Mouse (Mus musculus): ENCODE measurements at regions not wholly inside any gene's neighbourhood (a gene's known extent, or its start where the extent isn't known, plus 50 kb on each side); places are given as distances from the start of the nearest gene placed in this dataset.

GRCm38 (mm10) chr12:9924561-9924960, 354.6 kb downstream of the Osr1 start:
- DNase-seq (ENCODE audit: low spot score) = no peak

GRCm38 (mm10) chr12:9934158-9934557, 364.2 kb downstream of the Osr1 start:
- no peak for DNase-seq (ENCODE audit: low spot score)

GRCm38 (mm10) chr12:9941357-9941756, 371.4 kb downstream of the Osr1 start:
- DNase-seq (ENCODE audit: low spot score) = no peak

GRCm38 (mm10) chr12:9941823-9942222, 371.9 kb downstream of the Osr1 start:
- DNase-seq (ENCODE audit: low spot score) = no peak

- no peak for DNase-seq (ENCODE audit: low spot score)
Measured at GRCm38 (mm10) chr12:9948784-9949183, 378.9 kb downstream of the Osr1 start.

GRCm38 (mm10) chr12:9952372-9952771, 382.5 kb downstream of the Osr1 start:
- no peak for DNase-seq (ENCODE audit: low spot score)

GRCm38 (mm10) chr12:9954178-9954888, 384.4 kb downstream of the Osr1 start:
- no peak for DNase-seq (ENCODE audit: low spot score)

- no peak for DNase-seq (ENCODE audit: low spot score)
Measured at GRCm38 (mm10) chr12:9969390-9969789, 399.5 kb downstream of the Osr1 start.

GRCm38 (mm10) chr12:9970771-9971170, 399.0 kb upstream of the Nt5c1b start:
- DNase-seq (ENCODE audit: low spot score) = no peak

GRCm38 (mm10) chr12:9978494-9979112, 391.2 kb upstream of the Nt5c1b start:
- no peak for DNase-seq (ENCODE audit: low spot score)

GRCm38 (mm10) chr12:9979113-9979507, 390.7 kb upstream of the Nt5c1b start:
- no peak for DNase-seq (ENCODE audit: low spot score)

- no peak for DNase-seq (ENCODE audit: low spot score)
Measured at GRCm38 (mm10) chr12:9991305-9991704, 378.5 kb upstream of the Nt5c1b start.

- no peak for DNase-seq (ENCODE audit: low spot score)
Measured at GRCm38 (mm10) chr12:9995670-9996069, 374.1 kb upstream of the Nt5c1b start.

- no peak for DNase-seq (ENCODE audit: low spot score)
Measured at GRCm38 (mm10) chr12:9996455-9997189, 373.2 kb upstream of the Nt5c1b start.

GRCm38 (mm10) chr12:9997190-9997561, 372.6 kb upstream of the Nt5c1b start:
- DNase-seq (ENCODE audit: low spot score) = no peak

- no peak for DNase-seq (ENCODE audit: low spot score)
Measured at GRCm38 (mm10) chr12:9997571-9997970, 372.2 kb upstream of the Nt5c1b start.

GRCm38 (mm10) chr12:9999933-10000332, 369.8 kb upstream of the Nt5c1b start:
- DNase-seq (ENCODE audit: low spot score) = no peak

- no peak for DNase-seq (ENCODE audit: low spot score)
Measured at GRCm38 (mm10) chr12:10008473-10008872, 361.3 kb upstream of the Nt5c1b start.

GRCm38 (mm10) chr12:10016710-10017581, 352.8 kb upstream of the Nt5c1b start:
- no peak for DNase-seq (ENCODE audit: low spot score)

- DNase-seq (ENCODE audit: low spot score) = no peak
Measured at GRCm38 (mm10) chr12:10035479-10035878, 334.3 kb upstream of the Nt5c1b start.

- DNase-seq (ENCODE audit: low spot score) = no peak
Measured at GRCm38 (mm10) chr12:10062006-10062514, 307.7 kb upstream of the Nt5c1b start.

- DNase-seq (ENCODE audit: low spot score) = no peak
Measured at GRCm38 (mm10) chr12:10078341-10078740, 291.4 kb upstream of the Nt5c1b start.

Measured in retina, embryonic 14.5 days (tissue).